Mouse (Mus musculus) kidney, adult 2 months (tissue): ENCODE results near the gene Pygl. TPM values are rescaled to one million over a fixed set of nuclear protein-coding genes. Genes with fewer than 3 reads are reported as not detected.

Source experiments
- DNase-seq: peaks from one replicate; pipeline ENCODE4 v3.0.0; 2021
- H3K27ac ChIP-seq: fragments of 200-500 bp; 2 replicates; pipeline ENCODE4 v1.5.1; 2012; ENCODE audit warnings: low read depth, low read length, control low read depth, inconsistent platforms; ENCODE audit not compliant: insufficient read depth
- H3K27me3 ChIP-seq: fragments of 200-500 bp; replicated peaks from 2 replicates; pipeline ENCODE4 v1.6.1; 2012; ENCODE audit warnings: mild to moderate bottlenecking, moderate library complexity, low read length, inconsistent platforms; ENCODE audit not compliant: control insufficient read depth, insufficient read depth
- H3K36me3 ChIP-seq: fragments of 200-500 bp; 2 replicates; pipeline ENCODE4 v1.6.1; 2012; ENCODE audit warnings: mild to moderate bottlenecking, moderate library complexity, low read length, inconsistent platforms; ENCODE audit not compliant: control insufficient read depth, insufficient read depth
- H3K4me1 ChIP-seq: fragments of 200-500 bp; 2 replicates; pipeline ENCODE4 v1.6.1; 2011; ENCODE audit warnings: low read length; ENCODE audit not compliant: control insufficient read depth, insufficient read depth
- H3K4me3 ChIP-seq: fragments of 200-500 bp; 2 replicates; pipeline ENCODE4 v1.5.1; 2011; ENCODE audit warnings: mild to moderate bottlenecking, low read depth, low read length, control low read depth; ENCODE audit not compliant: insufficient read depth
- CTCF ChIP-seq: fragments of 200-500 bp; conservative IDR thresholded peaks from 2 replicates; pipeline ENCODE4 v1.5.1; 2011; ENCODE audit warnings: low read depth, mild to moderate bottlenecking, control low read depth, low read length, moderate library complexity, mixed read lengths; ENCODE audit not compliant: insufficient read depth, insufficient read length
- POLR2A ChIP-seq: fragments of 200-500 bp; IDR thresholded peaks from one replicate; pipeline ENCODE4 v1.6.1; 2011; ENCODE audit warnings: low read depth, low read length, control low read depth
- WGBS: fragments of 180-500 bp; shearing (Covaris S2); methylation state at CpG from one replicate; pipeline ENCODE4 v1.1.7; 2018; 5-methylcytosine and 5-hydroxymethylcytosine counted together
- polyA plus RNA-seq: library from polyadenylated mRNA; depleted of rRNA; stranded (reverse); fragments of >200 nt; gene quantifications from 2 replicates; pipeline ENCODE4 v1.2.3, GENCODE M21; 2012

Gene Pygl
- polyA plus RNA-seq, 1 experiment = 38.5 TPM

DNA sequence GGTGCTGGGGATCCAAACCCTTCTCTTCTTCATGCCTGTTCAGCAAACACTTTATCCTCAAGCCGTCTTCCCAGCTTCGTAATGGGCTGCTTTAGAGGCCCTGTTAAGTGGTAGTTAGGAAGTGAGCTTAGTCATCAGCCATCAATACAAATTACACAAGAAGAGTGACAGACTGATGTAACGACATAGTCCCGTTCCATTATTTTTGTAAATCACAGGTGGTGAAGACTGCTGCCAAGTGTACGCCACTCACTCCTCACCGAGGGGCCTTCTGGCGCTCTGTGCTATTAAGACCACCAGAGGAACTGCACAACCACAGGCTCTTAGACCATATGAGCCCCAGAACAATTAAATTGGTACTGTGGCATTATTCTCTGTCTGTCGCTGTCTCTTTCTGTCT lies 7.3 kb upstream of the Pygl start:
- Histone ChIP-seq H3K36me3 (no peaks in the 10 kb centered on the region), H3K4me1 (no peaks in the 10 kb centered on the region), H3K4me3 (no peak overlapping the region), H3K27me3 (no peaks in the 10 kb centered on the region), H3K27ac (no peak overlapping the region)
- TF ChIP-seq POLR2A = no peak
- no peak for TF ChIP-seq CTCF
- WGBS = 78% methylated on average over 8 of the region's 8 CpGs
- no peak for DNase-seq

DNA sequence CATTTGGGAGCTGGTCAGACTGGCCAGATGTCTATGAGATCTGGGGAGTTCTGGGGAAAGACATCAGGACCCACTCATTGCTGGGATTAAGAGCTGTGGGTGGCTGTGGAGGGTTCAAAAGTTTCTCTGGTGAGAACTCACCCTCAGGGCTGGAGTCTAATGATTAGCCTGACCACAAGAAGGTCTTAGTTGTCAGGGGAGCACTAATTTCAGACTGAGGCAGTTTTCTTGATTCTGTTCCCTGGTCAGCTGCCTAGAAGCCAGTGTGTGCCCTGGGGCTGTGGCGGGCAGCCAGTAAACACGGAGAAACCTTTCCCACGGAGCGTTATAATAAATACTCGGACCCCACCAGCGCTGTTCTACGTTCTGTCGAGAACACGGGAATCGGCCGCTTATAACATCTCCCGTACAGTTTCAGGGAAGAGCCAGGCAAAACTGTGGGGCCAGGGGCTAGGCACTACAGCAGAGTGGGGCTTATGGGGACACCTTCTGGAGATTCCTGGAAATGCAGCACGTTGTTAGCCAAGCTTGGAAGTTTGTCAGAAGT lies 3.7 kb upstream of the Pygl start:
- Histone ChIP-seq H3K27ac (no peak overlapping the region), H3K36me3 (no peaks in the 10 kb centered on the region), H3K4me1 (no peaks in the 10 kb centered on the region), H3K4me3 (peak overlapping the region; percentile 43), H3K27me3 (no peaks in the 10 kb centered on the region)
- TF ChIP-seq POLR2A (no peak), CTCF (peak; percentile 82)
- 2% methylated on average over 13 of the region's 13 CpGs for WGBS
- DNase-seq = peak; percentile 66

DNA sequence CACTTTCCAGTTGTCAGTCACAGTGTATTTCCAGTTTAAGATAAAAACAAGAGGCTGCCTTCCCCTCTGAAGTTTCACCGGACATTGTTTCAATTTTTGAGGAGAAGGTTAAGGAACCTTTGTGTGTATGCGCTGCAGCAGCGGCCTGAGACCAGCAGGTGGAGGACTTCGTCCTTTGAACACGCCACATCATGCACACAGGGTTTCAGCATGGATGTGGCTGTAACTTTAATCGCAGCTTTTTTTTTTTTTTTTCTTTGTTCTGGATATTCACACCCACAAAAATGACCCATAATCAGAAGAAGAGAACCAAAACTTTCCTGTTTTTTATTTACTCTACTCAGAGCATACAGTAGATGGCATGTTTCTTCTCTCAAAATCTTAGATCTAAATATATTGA lies 3.1 kb upstream of the Pygl start:
- Histone ChIP-seq H3K36me3 (no peaks in the 10 kb centered on the region), H3K4me1 (no peaks in the 10 kb centered on the region), H3K27me3 (no peaks in the 10 kb centered on the region), H3K27ac (no peak overlapping the region), H3K4me3 (no peak overlapping the region)
- TF ChIP-seq CTCF = peak; percentile 83
- TF ChIP-seq POLR2A = no peak
- DNase-seq = peak; percentile 66
- WGBS = 2% methylated on average over 6 of the region's 6 CpGs

DNA sequence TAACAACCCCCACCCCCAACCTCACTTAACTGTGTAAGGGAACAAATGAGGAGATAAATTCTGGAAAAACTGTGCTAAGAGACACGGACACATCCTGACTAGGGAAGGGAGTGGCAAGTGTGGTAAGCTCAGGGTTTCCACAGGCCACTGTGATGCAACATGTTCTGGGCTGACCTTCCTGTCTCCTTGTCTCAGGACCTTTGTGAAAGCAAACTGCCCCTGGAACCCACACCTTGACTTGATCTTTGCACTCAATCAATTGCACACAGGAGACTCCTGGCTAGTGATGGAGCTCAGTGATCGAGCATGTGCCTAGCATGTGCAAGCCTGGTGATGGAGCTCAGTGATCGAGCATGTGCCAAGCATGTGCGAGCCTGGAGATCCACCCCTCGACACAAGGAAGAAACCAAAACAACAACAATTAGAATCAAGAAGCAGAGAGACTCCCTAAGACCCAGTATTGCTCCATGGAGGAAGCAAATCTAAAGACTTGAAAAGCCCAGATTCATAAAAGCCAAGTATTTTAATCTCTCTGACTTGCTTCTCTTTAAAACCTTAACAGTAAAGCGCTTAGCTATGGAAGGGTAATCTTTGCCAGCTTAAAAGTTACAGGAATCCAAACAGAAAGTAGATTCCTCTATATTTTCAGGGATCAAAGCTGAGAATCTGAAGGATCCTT lies 2.5 kb upstream of the Pygl start:
- TF ChIP-seq CTCF = no peak
- TF ChIP-seq POLR2A = no peak
- WGBS = 84% methylated on average over 6 of the region's 6 CpGs
- Histone ChIP-seq H3K27me3 (no peaks in the 10 kb centered on the region), H3K27ac (no peak overlapping the region), H3K4me1 (no peaks in the 10 kb centered on the region), H3K4me3 (no peak overlapping the region), H3K36me3 (no peaks in the 10 kb centered on the region)
- DNase-seq = no peak

DNA sequence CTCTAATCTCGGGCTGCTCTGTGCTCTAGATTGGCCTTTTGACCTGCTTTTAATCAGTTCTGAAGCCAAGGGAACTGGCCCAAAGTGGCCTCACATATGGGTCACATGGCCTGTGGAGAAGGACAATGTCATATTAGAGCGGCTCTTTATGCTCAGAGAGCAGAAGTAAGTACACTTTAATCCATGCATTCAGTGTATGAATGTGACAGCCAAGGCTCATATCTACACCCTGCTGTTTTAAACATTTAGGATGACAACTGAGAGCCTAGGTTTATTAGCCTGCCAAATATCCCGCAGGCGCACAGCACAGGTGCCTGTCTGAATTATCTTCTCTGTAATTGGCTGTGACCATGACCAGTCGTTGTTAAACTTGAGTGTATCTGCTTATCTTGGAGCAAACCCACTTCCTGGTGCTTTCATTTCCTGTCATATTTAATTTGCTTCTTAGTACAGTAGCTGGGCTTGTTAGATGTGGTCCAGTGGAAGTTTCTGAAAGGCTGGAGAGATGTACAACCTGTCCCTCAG lies 794 bp upstream of the Pygl start:
- Histone ChIP-seq H3K4me3 (no peak overlapping the region), H3K27ac (no peak overlapping the region), H3K27me3 (no peaks in the 10 kb centered on the region), H3K4me1 (no peaks in the 10 kb centered on the region), H3K36me3 (no peaks in the 10 kb centered on the region)
- TF ChIP-seq POLR2A = no peak
- no peak for TF ChIP-seq CTCF
- WGBS = 43% methylated on average over 5 of the region's 5 CpGs
- DNase-seq = no peak

DNA sequence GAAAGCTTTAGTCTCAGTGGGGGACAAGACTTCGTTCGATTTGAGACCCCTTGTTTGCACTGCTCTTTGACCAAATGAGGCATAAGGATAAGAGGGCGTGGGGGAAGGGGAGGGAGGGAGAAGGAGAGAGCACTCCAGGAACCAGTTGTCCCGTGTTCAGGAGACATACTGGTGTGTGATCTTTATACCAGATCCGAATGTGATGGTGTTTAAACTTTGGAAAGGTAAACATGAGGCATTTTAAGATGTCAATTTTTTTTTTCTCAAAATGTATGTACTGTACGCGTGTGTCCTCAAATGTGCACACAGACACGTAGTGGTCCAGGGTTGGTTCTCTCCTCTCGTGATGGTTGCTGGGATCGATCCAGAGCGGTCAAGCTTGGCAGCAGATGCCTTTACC lies 3.1 kb downstream of the Pygl start:
- H3K27ac ChIP-seq = no peak overlapping the region
- H3K36me3 ChIP-seq = no peaks in the 10 kb centered on the region
- no peaks in the 10 kb centered on the region for H3K27me3 ChIP-seq
- H3K4me3 ChIP-seq = no peak overlapping the region
- WGBS = 82% methylated on average over 11 of the region's 11 CpGs
- H3K4me1 ChIP-seq = no peaks in the 10 kb centered on the region; the same call in 1 of the 2 replicates
- no peak for TF ChIP-seq CTCF
- TF ChIP-seq POLR2A = no peak
- no peak for DNase-seq

DNA sequence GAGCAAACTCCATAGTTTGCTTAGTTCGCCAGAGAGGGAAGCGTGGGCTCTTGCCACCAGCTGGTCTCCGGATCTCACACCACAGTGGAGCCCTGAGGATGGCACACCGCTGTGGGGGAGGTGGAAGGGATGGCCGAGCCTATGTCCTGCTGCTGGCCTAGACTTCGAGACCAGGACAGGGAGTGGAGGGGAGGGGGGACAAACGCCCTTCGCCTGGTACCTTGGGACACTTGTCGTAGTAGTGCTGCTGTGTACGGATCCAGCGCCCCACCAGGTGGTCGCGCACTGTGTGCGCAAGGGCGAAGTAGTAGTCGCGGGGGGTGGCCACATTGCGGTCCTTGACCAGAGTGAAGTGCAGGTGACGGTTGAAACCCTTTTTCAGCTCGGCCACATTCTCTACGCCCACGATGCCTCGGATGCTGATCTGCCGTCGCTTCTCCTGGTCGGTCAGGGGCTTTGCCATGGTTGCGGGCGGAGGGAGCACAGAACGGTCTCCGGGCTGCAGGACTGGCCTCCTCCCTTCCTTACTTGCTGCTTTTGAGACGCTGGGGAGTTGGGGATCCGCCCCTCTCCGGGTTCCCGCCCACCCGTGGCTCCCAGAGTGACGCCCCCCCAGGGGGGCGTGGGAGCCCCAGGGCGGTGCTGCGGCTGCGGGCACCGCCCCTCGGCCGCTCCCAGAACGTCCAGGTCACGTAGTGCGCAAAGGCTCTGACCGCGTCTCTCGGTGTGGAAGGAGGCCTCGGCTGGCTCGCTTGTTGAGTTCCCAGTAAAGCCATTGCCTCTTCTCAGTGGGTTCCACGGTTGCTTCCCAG lies 4.0 kb downstream of the Pygl start:
- WGBS = 1% methylated on average over 52 of the region's 52 CpGs
- peak overlapping the region; percentile 30; the same call in 1 of the 2 replicates for H3K27ac ChIP-seq
- H3K27me3 ChIP-seq = no peaks in the 10 kb centered on the region
- peak overlapping the region; percentile 66 for H3K4me3 ChIP-seq
- H3K4me1 ChIP-seq = no peaks in the 10 kb centered on the region; the same call in 1 of the 2 replicates
- DNase-seq = peak; percentile 87
- 0 out of 2 replicates have a peak, but pooled peaks have one; percentile 0 for TF ChIP-seq CTCF
- TF ChIP-seq POLR2A = peak; percentile 49
- H3K36me3 ChIP-seq = no peaks in the 10 kb centered on the region
